Mouse (Mus musculus) bone marrow, adult 2 months (tissue): ENCODE data around the gene 3110082I17Rik. TPM values are rescaled to one million over a fixed set of nuclear protein-coding genes. Genes with fewer than 3 reads are reported as not detected.
A peak's percentile ranks its signal among the peaks of the same experiment; 100 is the strongest.

Source experiments
- H3K27ac ChIP-seq: fragments of 200-500 bp; 2 replicates; pipeline ENCODE4 v1.5.1; 2012; ENCODE audit warnings: low read depth, mild to moderate bottlenecking, control low read depth, inconsistent platforms, low read length; ENCODE audit not compliant: control insufficient read depth, poor library complexity, insufficient read depth
- H3K4me1 ChIP-seq: fragments of 200-500 bp; 2 replicates; pipeline ENCODE4 v1.6.1; 2011; ENCODE audit warnings: low read length; ENCODE audit not compliant: control insufficient read depth, insufficient read depth
- H3K4me3 ChIP-seq: fragments of 200-500 bp; replicated peaks from 2 replicates; pipeline ENCODE3; 2011; ENCODE audit warnings: mild to moderate bottlenecking, low read depth, low read length, control low read depth; ENCODE audit not compliant: control insufficient read depth
- CTCF ChIP-seq: fragments of 200-500 bp; IDR thresholded peaks from 2 replicates; pipeline ENCODE4 v1.5.1; 2011; ENCODE audit warnings: low read length, control low read depth; ENCODE audit not compliant: control insufficient read depth, insufficient read depth
- POLR2A ChIP-seq: fragments of 200-500 bp; IDR thresholded peaks from 2 replicates; pipeline ENCODE4 v1.6.1; 2011; ENCODE audit warnings: low read depth, mild to moderate bottlenecking, control low read depth, low read length, borderline replicate concordance; ENCODE audit not compliant: control insufficient read depth
- WGBS: fragments of 180-500 bp; shearing (Covaris S2); methylation state at CpG from one replicate; pipeline ENCODE4 v1.1.7; 2018; 5-methylcytosine and 5-hydroxymethylcytosine counted together
- polyA plus RNA-seq: library from polyadenylated mRNA; stranded (reverse); fragments of >200 nt; gene quantifications from 2 replicates; pipeline ENCODE4 v1.2.4, GENCODE M21; 2011; ENCODE audit warnings: low replicate concordance; ENCODE audit not compliant: missing spikeins, insufficient read depth, insufficient read length

3110082I17Rik gene
- polyA plus RNA-seq, 1 experiment: 12.8 TPM

- Histone ChIP-seq H3K4me3 (peak overlapping the region; percentile 86), H3K27ac (peak overlapping the region; percentile 79), H3K4me1 (peaks cover 17% of the 10 kb centered on the region)
- TF ChIP-seq POLR2A (no peak), CTCF (no peak)
- 9% methylated on average over 8 of the region's 8 CpGs for WGBS
Measured at GRCm38 (mm10) chr5:139379771-139380384, 80.4 kb downstream of the 3110082I17Rik start.

- TF ChIP-seq CTCF (no peak), POLR2A (peak; percentile 34; the same call in 1 of the 2 replicates)
- peaks cover 17% of the 10 kb centered on the region for H3K4me1 ChIP-seq
- H3K27ac ChIP-seq: peak overlapping the region; percentile 68
- WGBS: 13% methylated on average over 21 of the region's 21 CpGs
- peak overlapping the region; percentile 0 for H3K4me3 ChIP-seq
Measured at GRCm38 (mm10) chr5:139378986-139379629, 81.2 kb downstream of the 3110082I17Rik start.

- Histone ChIP-seq H3K4me1 (peaks cover 20% of the 10 kb centered on the region), H3K27ac (peak overlapping the region; percentile 77), H3K4me3 (no peak overlapping the region)
- TF ChIP-seq POLR2A (no peak), CTCF (no peak)
- 27% methylated on average over 7 of the region's 7 CpGs for WGBS
Measured at GRCm38 (mm10) chr5:139378271-139378556, 82.1 kb downstream of the 3110082I17Rik start.

- H3K27ac ChIP-seq: peak within 1 kb of the TSS; percentile 77
- WGBS: 9% methylated on average over 18 of the region's 18 CpGs
- peaks cover 18% of the 10 kb centered on the region for H3K4me1 ChIP-seq
- TF ChIP-seq POLR2A: 0 out of 2 replicates have a peak, but pooled peaks have one; percentile 39
- TF ChIP-seq CTCF: no peak
- peak within 1 kb of the TSS; percentile 4 for H3K4me3 ChIP-seq
Measured at GRCm38 (mm10) chr5:139377468-139378270, 82.7 kb downstream of the 3110082I17Rik start, which contains the start of gene Gpr146. Gene Gpr146, plus strand, starts transcription at chr5:139377697.

GRCm38 (mm10) chr5:139374841-139375240, 85.5 kb downstream of the 3110082I17Rik start:
- 84% methylated on average over 2 of the region's 2 CpGs for WGBS
- TF ChIP-seq POLR2A (no peak), CTCF (no peak)
- no peak overlapping the region for H3K27ac ChIP-seq
- H3K4me1 ChIP-seq: peaks cover 18% of the 10 kb centered on the region
- H3K4me3 ChIP-seq: no peak overlapping the region

GRCm38 (mm10) chr5:139373889-139374444, 86.4 kb downstream of the 3110082I17Rik start:
- Histone ChIP-seq H3K4me3 (no peak overlapping the region), H3K4me1 (peaks cover 17% of the 10 kb centered on the region), H3K27ac (no peak overlapping the region)
- 53% methylated on average over 6 of the region's 6 CpGs for WGBS
- TF ChIP-seq CTCF (no peak), POLR2A (no peak)

GRCm38 (mm10) chr5:139373126-139373525, 87.2 kb downstream of the 3110082I17Rik start:
- Histone ChIP-seq H3K4me1 (peaks cover 14% of the 10 kb centered on the region), H3K27ac (peak overlapping the region; percentile 39; the same call in 1 of the 2 replicates), H3K4me3 (no peak overlapping the region)
- no peak for TF ChIP-seq CTCF
- WGBS: 40% methylated on average over 3 of the region's 3 CpGs

- H3K27ac ChIP-seq: peak overlapping the region; percentile 96
- peak overlapping the region; percentile 87 for H3K4me3 ChIP-seq
- WGBS: 1% methylated on average over 39 of the region's 39 CpGs
- TF ChIP-seq CTCF (no peak), POLR2A (peak; percentile 97)
- H3K4me1 ChIP-seq: peaks cover 14% of the 10 kb centered on the region
Measured at GRCm38 (mm10) chr5:139371631-139372401, 88.5 kb downstream of the 3110082I17Rik start.
